Mouse (Mus musculus): ENCODE data around the gene Pgp. TPM values are rescaled to one million over a fixed set of nuclear protein-coding genes. Genes with fewer than 3 reads are reported as not detected.
A peak's percentile ranks its signal among the peaks of the same experiment; 100 is the strongest.

Pgp gene
- polyA plus RNA-seq, 1 experiment = 97.1 TPM

- TF ChIP-seq POLR2A (IDR thresholded peaks at IDR 0.05; ENCODE audit: extremely low read depth, insufficient read depth, low read length) = no peak
- TF ChIP-seq CTCF (IDR thresholded peaks at IDR 0.05; ENCODE audit: extremely low read depth, insufficient read depth, low read length) = no peak
- Histone ChIP-seq H3K27ac (ENCODE audit: insufficient read depth, low read length) (no peak overlapping the region), H3K4me3 (ENCODE audit: insufficient read depth, low read length) (peak overlapping the region; percentile 52; the same call in 1 of the 2 replicates), H3K4me1 (ENCODE audit: control insufficient read depth, insufficient read depth, low read length) (peaks cover 6% of the 10 kb centered on the region; the same call in 1 of the 2 replicates)
These were observed 9.2 kb downstream of the Pgp start for GRCm38 (mm10) chr17:24479431-24479830.

GRCm38 (mm10) chr17:24480201-24480826, 10.1 kb downstream of the Pgp start:
- Histone ChIP-seq H3K27ac (ENCODE audit: insufficient read depth, low read length) (no peak overlapping the region), H3K4me3 (ENCODE audit: insufficient read depth, low read length) (no peak overlapping the region), H3K4me1 (ENCODE audit: control insufficient read depth, insufficient read depth, low read length) (peaks cover 7% of the 10 kb centered on the region)

GRCm38 (mm10) chr17:24481027-24481815, 11.0 kb downstream of the Pgp start:
- Histone ChIP-seq H3K4me3 (ENCODE audit: insufficient read depth, low read length) (no peak overlapping the region), H3K4me1 (ENCODE audit: control insufficient read depth, insufficient read depth, low read length) (peaks cover 10% of the 10 kb centered on the region), H3K27ac (ENCODE audit: insufficient read depth, low read length) (no peak overlapping the region)
- TF ChIP-seq POLR2A (IDR thresholded peaks at IDR 0.05; ENCODE audit: extremely low read depth, insufficient read depth, low read length) (no peak), CTCF (IDR thresholded peaks at IDR 0.05; ENCODE audit: extremely low read depth, insufficient read depth, low read length) (no peak)

More at GRCm38 (mm10) chr17:24480201-24480826, 10.1 kb downstream of the Pgp start:
- peak; percentile 46 for TF ChIP-seq CTCF (IDR thresholded peaks at IDR 0.05; ENCODE audit: extremely low read depth, insufficient read depth, low read length)
- no peak for TF ChIP-seq POLR2A (IDR thresholded peaks at IDR 0.05; ENCODE audit: extremely low read depth, insufficient read depth, low read length)

GRCm38 (mm10) chr17:24483495-24483894, 13.3 kb downstream of the Pgp start:
- H3K4me3 ChIP-seq (ENCODE audit: insufficient read depth, low read length) = no peak overlapping the region
- no peak overlapping the region for H3K27ac ChIP-seq (ENCODE audit: insufficient read depth, low read length)
- TF ChIP-seq CTCF (IDR thresholded peaks at IDR 0.05; ENCODE audit: extremely low read depth, insufficient read depth, low read length) = no peak
- no peak for TF ChIP-seq POLR2A (IDR thresholded peaks at IDR 0.05; ENCODE audit: extremely low read depth, insufficient read depth, low read length)
- peaks cover 7% of the 10 kb centered on the region for H3K4me1 ChIP-seq (ENCODE audit: control insufficient read depth, insufficient read depth, low read length)

- no peak for TF ChIP-seq CTCF (IDR thresholded peaks at IDR 0.05; ENCODE audit: extremely low read depth, insufficient read depth, low read length)
- TF ChIP-seq POLR2A (IDR thresholded peaks at IDR 0.05; ENCODE audit: extremely low read depth, insufficient read depth, low read length) = no peak
- H3K4me3 ChIP-seq (ENCODE audit: insufficient read depth, low read length) = no peak overlapping the region
- H3K27ac ChIP-seq (ENCODE audit: insufficient read depth, low read length) = no peak overlapping the region
- peaks cover 10% of the 10 kb centered on the region for H3K4me1 ChIP-seq (ENCODE audit: control insufficient read depth, insufficient read depth, low read length)
These were observed 15.1 kb downstream of the Pgp start for GRCm38 (mm10) chr17:24485090-24485860.

- TF ChIP-seq POLR2A (IDR thresholded peaks at IDR 0.05; ENCODE audit: extremely low read depth, insufficient read depth, low read length) (no peak), CTCF (IDR thresholded peaks at IDR 0.05; ENCODE audit: extremely low read depth, insufficient read depth, low read length) (no peak)
These were observed 18.0 kb downstream of the Pgp start, which contains the start of gene Caskin1 for GRCm38 (mm10) chr17:24488186-24488661. Caskin1 (plus strand) TSS chr17:24488601.

GRCm38 (mm10) chr17:24488662-24489264, 18.6 kb downstream of the Pgp start:
- peaks cover 12% of the 10 kb centered on the region for H3K4me1 ChIP-seq (ENCODE audit: control insufficient read depth, insufficient read depth, low read length)
- TF ChIP-seq POLR2A (IDR thresholded peaks at IDR 0.05; ENCODE audit: extremely low read depth, insufficient read depth, low read length) (no peak), CTCF (IDR thresholded peaks at IDR 0.05; ENCODE audit: extremely low read depth, insufficient read depth, low read length) (no peak)
- H3K27ac ChIP-seq (ENCODE audit: insufficient read depth, low read length) = peak overlapping the region; percentile 92
- peak overlapping the region; percentile 44 for H3K4me3 ChIP-seq (ENCODE audit: insufficient read depth, low read length)

More at GRCm38 (mm10) chr17:24488186-24488661, 18.0 kb downstream of the Pgp start, which contains the start of gene Caskin1:
- Histone ChIP-seq H3K4me1 (ENCODE audit: control insufficient read depth, insufficient read depth, low read length) (peaks cover 12% of the 10 kb centered on the region), H3K27ac (ENCODE audit: insufficient read depth, low read length) (peak within 1 kb of the TSS; percentile 94), H3K4me3 (ENCODE audit: insufficient read depth, low read length) (peak within 1 kb of the TSS; percentile 44)

GRCm38 (mm10) chr17:24489265-24490030, 19.3 kb downstream of the Pgp start:
- Histone ChIP-seq H3K4me1 (ENCODE audit: control insufficient read depth, insufficient read depth, low read length) (peaks cover 12% of the 10 kb centered on the region), H3K27ac (ENCODE audit: insufficient read depth, low read length) (peak overlapping the region; percentile 92), H3K4me3 (ENCODE audit: insufficient read depth, low read length) (peak overlapping the region; percentile 44)
- TF ChIP-seq CTCF (IDR thresholded peaks at IDR 0.05; ENCODE audit: extremely low read depth, insufficient read depth, low read length) = no peak
- no peak for TF ChIP-seq POLR2A (IDR thresholded peaks at IDR 0.05; ENCODE audit: extremely low read depth, insufficient read depth, low read length)

Measured in cortical plate, adult 2 months (tissue).